Mouse (Mus musculus) kidney, adult 2 months (tissue): ENCODE results near the gene Gm49395.

ENCODE experiments used
- CTCF ChIP-seq: fragments of 200-500 bp; conservative IDR thresholded peaks from 2 replicates; pipeline ENCODE4 v1.5.1; 2011; ENCODE audit warnings: low read depth, mild to moderate bottlenecking, control low read depth, low read length, moderate library complexity, mixed read lengths; ENCODE audit not compliant: insufficient read depth, insufficient read length
- POLR2A ChIP-seq: fragments of 200-500 bp; IDR thresholded peaks from one replicate; pipeline ENCODE4 v1.6.1; 2011; ENCODE audit warnings: low read depth, low read length, control low read depth

- no peak for TF ChIP-seq CTCF
- TF ChIP-seq POLR2A, result no peak
Observed at GRCm38 (mm10) chr13:115082339-115082738, 19.4 kb downstream of the Gm49395 start.
